Mouse (Mus musculus) R1 (cell line): ENCODE data around the gene Cspg4.

Experiments
- DNase-seq: peaks from one replicate; pipeline ENCODE4 v3.0.0-alpha.2; 2018; ENCODE audit warnings: low read depth, low spot score

Cspg4 gene

DNA sequence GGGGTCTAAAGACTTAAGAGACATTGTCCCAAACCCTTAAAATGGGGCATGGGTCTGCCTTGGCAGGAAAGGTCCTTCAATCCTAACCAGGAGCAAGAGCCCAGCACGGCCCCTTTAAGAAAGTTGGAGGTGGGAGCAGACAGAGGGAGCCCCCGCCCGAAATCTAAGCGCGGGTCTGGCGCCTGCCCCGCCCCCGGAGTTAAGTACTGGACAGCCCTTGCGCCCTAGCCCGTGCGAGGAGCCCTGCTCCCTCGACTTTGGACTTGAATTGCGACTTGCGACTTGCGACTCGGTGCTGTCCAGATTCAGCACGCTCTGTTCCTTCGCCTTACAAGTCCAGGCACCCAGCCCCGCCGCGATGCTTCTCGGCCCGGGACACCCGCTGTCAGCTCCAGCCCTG, at the start of gene Cspg4:
Gene Cspg4 (plus strand): TSS at position 202 of the 400 bp plus-strand sequence.
- peak; percentile 28 for DNase-seq

GRCm38 (mm10) chr9:56824900-56825299, 39.9 kb upstream of the Cspg4 start:
- DNase-seq = peak; percentile 23

DNA sequence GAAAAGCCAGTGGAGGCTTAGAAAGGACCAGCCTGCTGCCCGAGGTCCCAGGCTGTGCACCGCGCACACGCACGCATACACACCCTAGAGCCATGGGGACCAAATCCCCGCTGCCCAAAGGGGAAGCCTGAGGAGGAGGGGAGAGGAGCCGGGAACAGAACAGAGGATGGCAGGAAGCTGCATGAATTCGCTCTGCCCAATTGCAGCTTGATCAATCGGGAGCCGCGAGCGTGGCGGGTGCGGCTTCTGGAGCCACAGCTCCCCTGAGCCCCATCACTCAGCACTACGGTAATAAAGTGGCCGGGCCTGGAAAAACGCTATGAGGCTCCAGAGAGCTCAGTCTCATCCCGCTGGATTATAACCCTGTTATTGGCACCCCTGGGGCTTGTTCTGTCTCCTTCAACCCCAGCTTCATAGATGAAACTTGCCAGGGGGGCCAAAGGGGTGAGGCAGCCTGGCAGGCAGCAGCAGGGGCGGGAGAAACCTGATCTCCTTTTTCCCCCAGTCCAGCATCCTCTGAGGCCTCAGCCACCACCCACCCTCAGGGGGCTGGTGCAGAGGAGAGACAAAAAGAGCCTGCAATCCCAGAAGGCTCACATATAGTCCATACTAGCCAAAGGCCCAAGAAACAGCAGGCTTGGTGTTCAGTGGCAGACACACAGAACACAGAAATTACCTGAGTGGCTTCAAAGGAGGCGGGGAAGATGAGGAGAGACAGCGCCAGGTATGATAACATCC, 39.2 kb upstream of the Cspg4 start:
- DNase-seq = no peak

DNA sequence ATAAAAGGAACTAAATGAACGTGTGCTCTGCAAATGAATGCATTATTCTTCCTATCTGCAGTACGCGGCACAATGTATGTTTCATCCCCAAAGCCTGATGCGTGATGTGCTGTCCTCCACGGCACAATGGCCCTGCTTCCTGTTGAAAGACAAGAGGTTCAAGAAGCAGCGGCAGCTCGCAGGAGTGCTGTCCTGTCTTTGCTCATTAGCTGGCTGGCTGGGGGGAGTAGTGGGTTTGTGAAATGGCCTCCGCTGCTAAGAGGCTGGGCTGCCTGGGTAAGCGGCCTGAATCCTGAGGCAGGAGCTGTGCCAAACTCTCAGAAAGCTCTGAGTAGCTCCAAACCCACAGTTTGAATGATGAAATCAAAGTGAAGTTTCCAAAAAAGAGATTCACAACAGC, 36.7 kb upstream of the Cspg4 start:
- no peak for DNase-seq

DNA sequence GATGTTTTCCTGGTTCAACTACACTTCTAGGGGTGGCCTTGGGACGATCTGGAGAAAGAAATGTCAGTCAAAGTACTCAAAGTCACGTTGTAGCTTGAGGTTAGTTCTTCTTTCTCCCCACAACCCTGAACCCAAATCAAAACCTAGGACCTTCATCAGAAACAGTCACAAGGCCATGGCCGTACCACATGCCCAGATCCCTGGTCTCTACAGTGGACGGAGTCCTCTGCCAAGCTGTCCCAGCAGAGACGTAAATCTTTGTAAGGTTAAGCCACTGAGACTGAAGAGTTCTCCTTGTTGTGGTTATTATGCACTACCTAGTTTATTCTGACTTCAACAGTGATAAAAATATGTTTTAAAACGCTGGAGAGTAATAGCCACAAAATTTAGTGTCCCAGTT, 36.0 kb upstream of the Cspg4 start:
- DNase-seq = no peak

DNA sequence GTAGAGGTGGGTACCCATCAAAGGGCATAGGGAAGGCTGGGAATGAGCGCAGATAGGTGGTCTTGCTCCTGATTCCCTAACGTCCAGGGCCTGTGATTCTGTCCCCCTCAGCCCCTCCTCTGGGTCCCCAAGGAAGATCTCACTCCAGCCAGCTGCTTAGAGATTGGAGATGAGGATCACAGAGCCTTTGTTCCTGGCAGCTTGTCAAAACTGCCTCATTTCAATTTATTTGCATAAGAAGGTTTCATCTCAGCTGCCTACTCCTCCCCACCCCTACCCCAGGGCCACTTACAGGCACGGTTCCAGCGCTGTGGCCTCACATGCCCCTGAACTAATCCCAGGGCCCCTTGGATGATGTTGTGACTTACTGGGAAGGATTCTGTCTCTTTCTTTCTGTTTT, 34.7 kb upstream of the Cspg4 start:
- peak; percentile 48 for DNase-seq

GRCm38 (mm10) chr9:56831904-56832303, 32.9 kb upstream of the Cspg4 start:
- no peak for DNase-seq

GRCm38 (mm10) chr9:56832900-56833299, 31.9 kb upstream of the Cspg4 start:
- DNase-seq = no peak

DNA sequence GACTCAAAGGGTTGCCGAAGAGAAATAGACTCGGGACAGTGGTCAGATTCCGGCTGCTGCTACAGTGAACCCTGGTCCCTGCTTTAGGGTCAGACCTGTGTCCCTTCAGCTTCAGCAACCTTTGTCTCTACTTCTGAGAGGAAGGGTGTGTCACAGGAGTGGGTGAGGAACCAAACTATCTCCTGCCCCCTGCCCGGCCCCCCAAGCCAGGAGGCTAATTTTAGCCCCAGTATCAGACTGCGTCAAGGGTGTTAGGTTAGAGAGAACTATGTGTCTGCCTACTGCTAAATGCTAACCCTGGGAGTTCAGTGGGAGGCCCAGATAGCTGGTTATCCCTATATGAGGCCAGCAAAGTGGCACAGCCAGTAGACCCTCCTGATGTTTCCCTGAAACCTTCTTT, 29.7 kb upstream of the Cspg4 start:
- no peak for DNase-seq

GRCm38 (mm10) chr9:56840721-56841120, 24.1 kb upstream of the Cspg4 start:
- no peak for DNase-seq

DNA sequence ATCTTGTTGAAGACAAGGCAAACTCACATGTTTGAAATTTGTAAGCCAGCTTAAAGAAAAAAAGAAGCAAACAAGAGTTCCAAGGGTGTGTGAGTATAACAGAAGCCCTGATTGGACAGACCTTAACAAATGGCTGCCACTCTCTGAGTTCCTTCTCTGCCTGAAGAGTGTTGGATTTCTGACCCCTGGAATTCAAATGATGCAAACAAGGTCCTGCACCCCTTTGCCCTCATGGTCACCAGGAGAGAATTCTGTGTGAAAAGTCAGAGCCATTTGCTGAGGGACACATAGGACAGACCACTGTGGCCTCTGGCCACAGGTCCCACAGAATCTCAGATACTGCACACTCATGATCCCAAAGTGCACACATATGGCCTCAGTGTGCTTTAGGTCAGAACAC, 23.0 kb upstream of the Cspg4 start:
- DNase-seq = no peak

GRCm38 (mm10) chr9:56842303-56842719, 22.5 kb upstream of the Cspg4 start:
- DNase-seq = no peak

DNA sequence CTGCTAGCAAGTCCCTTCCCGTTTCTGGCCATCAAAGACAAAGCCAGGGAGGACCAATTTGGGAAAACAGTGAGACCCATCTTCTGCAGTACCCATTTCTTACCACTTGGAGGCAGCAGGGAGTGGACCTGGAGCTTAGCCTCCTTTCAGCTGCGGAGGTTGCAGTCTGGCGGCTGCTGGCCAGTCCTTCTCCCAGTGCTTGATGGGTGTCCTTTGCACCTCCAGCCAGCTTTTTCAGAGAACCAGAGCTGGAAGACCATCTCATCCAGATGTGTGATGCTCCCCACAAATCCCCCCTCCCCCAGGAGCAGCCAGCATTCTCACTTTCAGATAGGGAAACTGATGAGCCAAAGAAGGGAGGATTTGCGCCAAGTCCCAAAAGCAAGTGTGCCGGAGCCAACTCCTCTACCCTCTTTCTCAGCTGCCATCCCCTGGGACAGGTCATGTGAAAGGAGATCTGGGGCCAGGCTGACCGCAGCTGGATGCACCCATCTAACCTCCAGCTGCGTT, 21.1 kb upstream of the Cspg4 start:
- peak; percentile 68 for DNase-seq

- DNase-seq = no peak
Observed at GRCm38 (mm10) chr9:56844644-56845043, 20.2 kb upstream of the Cspg4 start.

DNA sequence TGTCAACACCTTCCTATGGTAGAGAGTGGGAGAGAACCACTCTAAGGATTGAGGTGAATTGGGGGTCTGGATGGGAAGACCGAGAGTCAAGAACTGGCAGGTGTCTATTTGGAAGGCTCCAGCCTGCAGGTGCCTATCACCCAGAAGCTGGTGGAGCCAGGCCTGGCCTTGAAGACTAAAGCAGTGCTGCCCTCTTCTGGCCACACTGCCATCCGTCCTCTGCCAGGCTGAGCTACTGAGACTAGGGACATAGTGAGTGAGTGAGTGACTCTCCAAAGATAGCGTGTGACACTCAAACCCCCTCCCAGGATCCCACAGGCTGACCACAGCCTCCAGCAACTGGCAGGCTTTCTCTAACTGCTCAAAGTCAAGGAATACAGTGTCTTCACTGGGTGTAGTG, 17.3 kb upstream of the Cspg4 start:
- DNase-seq = peak; percentile 76

GRCm38 (mm10) chr9:56850128-56850904, 14.5 kb upstream of the Cspg4 start:
- DNase-seq = no peak

DNA sequence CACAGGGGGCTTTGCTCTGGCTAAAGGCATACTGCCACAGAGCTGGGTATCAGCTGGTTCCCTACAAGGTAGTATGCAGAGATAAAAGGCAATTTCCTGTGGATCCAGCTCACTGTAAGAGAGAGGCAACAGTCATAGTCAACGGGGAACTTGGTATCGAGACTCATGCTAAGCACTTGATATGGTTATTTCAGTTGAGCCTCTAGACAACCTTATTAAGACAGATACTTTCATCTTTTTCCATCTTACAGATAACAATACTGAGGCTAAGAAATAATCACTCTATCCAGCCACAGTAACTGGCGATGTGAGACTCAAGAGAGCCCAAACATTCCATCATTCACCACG, 14.0 kb upstream of the Cspg4 start:
- DNase-seq = no peak

DNA sequence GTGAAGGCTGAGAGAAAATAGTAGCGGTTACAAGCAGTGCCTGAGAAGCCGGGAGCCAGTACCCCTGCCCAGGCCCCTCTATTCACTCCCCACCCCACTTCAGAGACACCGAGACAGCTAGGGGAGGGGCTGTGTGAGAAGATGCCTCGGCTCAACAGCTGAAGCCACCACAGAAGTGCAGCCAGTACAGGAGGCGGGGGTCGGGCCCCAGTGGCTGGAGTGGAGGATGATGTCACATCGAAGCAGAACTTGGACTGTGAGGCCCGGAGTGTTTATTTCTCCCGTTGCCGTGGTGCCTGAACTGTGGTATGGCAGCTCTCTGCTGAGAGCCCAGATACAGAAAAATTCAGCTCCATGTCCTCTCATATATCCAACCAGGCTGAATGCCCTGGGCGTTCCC, 13.1 kb upstream of the Cspg4 start:
- DNase-seq = no peak

DNA sequence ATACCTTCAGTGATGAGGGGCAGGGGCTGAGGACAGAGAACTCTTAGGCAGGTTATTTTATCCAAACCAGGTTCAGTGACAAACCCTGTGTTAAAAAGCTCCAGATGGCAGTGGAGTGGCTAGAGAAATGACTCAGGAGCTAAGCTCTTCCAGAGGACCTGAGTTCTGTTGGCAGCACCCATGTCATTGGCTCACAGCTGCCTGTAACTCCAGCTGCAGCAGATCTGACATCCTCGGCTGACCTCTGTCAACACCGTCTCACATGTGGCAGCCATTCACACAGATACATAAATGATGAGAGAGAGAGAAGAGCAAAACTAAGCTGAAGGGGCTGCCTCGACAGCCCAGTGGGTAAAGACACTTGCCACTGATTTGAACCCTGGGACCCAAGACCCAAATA, 7.4 kb upstream of the Cspg4 start:
- DNase-seq = no peak

DNA sequence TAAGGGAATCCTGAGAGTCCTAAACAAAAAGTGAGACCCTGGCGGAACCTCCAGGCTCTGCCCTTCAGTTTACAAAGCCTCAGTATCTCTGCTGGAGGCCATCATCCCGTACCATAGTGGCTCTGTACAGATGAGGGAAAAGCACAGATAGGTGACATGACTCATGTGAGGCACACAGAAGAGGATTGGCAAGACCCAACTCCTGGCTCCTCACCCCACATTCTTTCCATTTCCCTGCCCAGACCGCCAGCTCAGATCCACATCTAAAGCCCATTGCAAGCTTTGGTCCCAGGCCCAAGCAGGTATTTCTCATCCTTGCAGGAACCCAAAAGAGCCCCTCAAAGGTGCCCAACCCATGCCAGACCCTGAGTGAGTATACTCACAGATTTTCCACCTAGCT, 4.8 kb upstream of the Cspg4 start:
- DNase-seq = no peak

GRCm38 (mm10) chr9:56860486-56861269, 4.2 kb upstream of the Cspg4 start:
- no peak for DNase-seq

DNA sequence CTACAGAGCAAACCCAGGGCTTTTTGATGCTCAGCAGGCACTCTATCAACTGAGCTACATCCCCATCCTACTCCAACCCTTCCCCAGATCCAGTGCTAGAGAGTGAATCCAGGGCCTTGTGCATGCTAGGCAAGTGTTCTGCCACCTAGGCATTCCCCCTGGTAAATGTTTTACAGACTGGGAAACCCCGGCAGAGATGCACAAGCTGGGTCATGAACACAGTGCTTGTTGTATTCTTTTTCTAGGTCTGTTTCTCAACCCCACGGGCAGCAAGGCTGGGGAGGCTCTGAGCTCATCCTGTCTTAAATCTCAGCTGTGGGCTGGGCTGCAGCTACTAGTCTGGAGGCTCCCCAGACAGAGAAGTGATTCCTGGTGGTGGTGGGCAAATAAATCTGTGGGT, 2.0 kb upstream of the Cspg4 start:
- no peak for DNase-seq
